Mouse (Mus musculus) hematopoietic multipotent progenitor cell, adult 10-12 weeks (in vitro differentiated cells): ENCODE results near the gene Arvcf. TPM values are rescaled to one million over a fixed set of nuclear protein-coding genes. Genes with fewer than 3 reads are reported as not detected.

Experiments used
- polyA plus RNA-seq: library from polyadenylated mRNA; stranded (reverse); fragments of >175 nt; gene quantifications from 2 replicates; pipeline ENCODE4 v1.2.3, GENCODE M21; 2012; ENCODE audit warnings: low replicate concordance

The Arvcf gene
- 5.0 and 7.9 TPM in 2 replicates for polyA plus RNA-seq

GRCm38 (mm10) chr16:18347931-18348600, at the start of gene Arvcf, which contains the start of gene Tango2:
Gene Arvcf, plus strand, starts transcription at chr16:18348182.
Gene Tango2, minus strand, starts transcription at chr16:18348103.

GRCm38 (mm10) chr16:18426215-18426791, 78.3 kb downstream of the Arvcf start, which contains the start of gene Txnrd2:
Gene Txnrd2, plus strand, starts transcription at chr16:18426384.

GRCm38 (mm10) chr16:18426802-18427280, 78.9 kb downstream of the Arvcf start, which contains the start of gene Comt:
Gene Comt, minus strand, starts transcription at chr16:18426852.

Other genes starting within 250 kb of the Arvcf start
- 0.46 and 0.91 TPM in 2 replicates for gene Rtn4r, start 220.5 kb upstream of the Arvcf start, polyA plus RNA-seq
- gene Ccdc188, start 130.3 kb upstream of the Arvcf start, polyA plus RNA-seq = not detected in 2 replicates
- gene Zdhhc8, start 113.0 kb upstream of the Arvcf start, polyA plus RNA-seq = 120 and 251 TPM in 2 replicates
- gene Trmt2a, start 99.5 kb upstream of the Arvcf start, polyA plus RNA-seq = 46.5 and 50.7 TPM in 2 replicates
- gene Ranbp1, start 99.5 kb upstream of the Arvcf start, polyA plus RNA-seq = 278 and 395 TPM in 2 replicates
- 0.40 TPM in 1 of 2 replicates, not detected in the other for gene Gm49776, start 89.9 kb upstream of the Arvcf start, polyA plus RNA-seq
- gene Dgcr8, start 58.9 kb upstream of the Arvcf start, polyA plus RNA-seq = 2.6 and 15.8 TPM in 2 replicates
- gene Tango2, start 79 bp upstream of the Arvcf start, polyA plus RNA-seq = 18.3 and 22.8 TPM in 2 replicates
- gene Txnrd2, start 78.2 kb downstream of the Arvcf start, polyA plus RNA-seq = 8.5 and 12.5 TPM in 2 replicates
- gene Comt, start 78.7 kb downstream of the Arvcf start, polyA plus RNA-seq = 16.4 and 49.9 TPM in 2 replicates
- 6.1 and 8.9 TPM in 2 replicates for gene Gnb1l, start 150.5 kb downstream of the Arvcf start, polyA plus RNA-seq
- 2.8 and 3.9 TPM in 2 replicates for gene Rtl10, start 150.7 kb downstream of the Arvcf start, polyA plus RNA-seq
- not detected in 2 replicates for gene Tbx1, start 242.5 kb downstream of the Arvcf start, polyA plus RNA-seq